Mouse (Mus musculus): ENCODE data around the gene Prune2.

DNA sequence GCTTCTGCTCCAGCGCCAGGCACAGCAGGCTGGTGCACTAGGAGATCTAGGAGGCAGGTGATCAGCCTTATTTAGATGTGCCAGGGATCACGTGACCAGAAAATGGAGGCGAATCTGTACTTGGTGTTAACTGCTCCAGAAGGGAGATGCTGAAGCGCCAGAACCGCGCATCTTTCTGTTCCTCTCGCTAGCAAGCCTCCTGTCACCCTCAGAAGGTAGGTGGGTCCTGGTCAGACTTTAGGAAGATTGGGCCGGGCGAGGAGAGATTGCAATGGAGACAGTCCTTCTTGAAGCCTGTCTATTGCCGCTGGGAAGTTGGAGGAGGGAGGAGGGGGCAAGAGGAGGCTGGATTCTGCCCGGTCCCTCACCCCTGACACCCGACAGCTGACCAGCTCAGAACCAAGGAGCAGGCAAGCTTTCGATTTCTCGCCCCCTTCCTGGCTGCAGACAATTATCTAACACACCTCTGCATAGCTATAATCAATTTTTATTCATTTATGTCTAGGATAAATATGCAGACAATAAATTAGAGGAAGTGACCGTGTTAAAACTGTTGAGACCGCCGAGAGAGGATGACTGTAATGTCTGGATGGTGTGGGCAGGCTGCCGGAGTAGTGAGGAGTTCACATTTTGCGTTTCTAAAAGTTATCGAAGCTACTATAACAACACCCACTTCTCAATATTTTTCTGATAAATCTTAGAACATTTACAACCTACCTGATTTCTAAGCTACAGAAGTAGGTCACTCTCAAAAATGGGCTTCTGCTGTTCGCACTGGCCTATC is 181.0 kb downstream of the Prune2 start:
- TF ChIP-seq EP300 (IDR thresholded peaks at IDR 0.05; ENCODE audit: insufficient read depth, low read depth, low read length): no peak
- TF ChIP-seq CTCF (IDR thresholded peaks at IDR 0.05; ENCODE audit: low read depth, low read length): no peak
